Mouse (Mus musculus) neural tube, embryonic 11.5 days (tissue): ENCODE measurements at regions not wholly inside any gene's neighbourhood (a gene's known extent, or its start where the extent isn't known, plus 50 kb on each side); places are given as distances from the start of the nearest gene placed in this dataset.

Source experiments
- ATAC-seq: fragments of 200-750 bp; cut with Nextera tagmentation; 2 replicates; pipeline ENCODE4 v1.8.0; 2017; ENCODE audit warnings: moderate number of reproducible peaks, mild to moderate bottlenecking, moderate TSS enrichment, moderate library complexity; ENCODE audit not compliant: insufficient read depth, low FRiP score, low TSS enrichment
- DNase-seq: peaks from one replicate; pipeline ENCODE4 v3.0.0-alpha.2; 2015; ENCODE audit warnings: low spot score
- H3K27ac ChIP-seq: fragments of 300-500 bp; sonication (generic); 2 replicates; pipeline ENCODE4 v1.5.1; 2014; ENCODE audit warnings: low read depth, mild to moderate bottlenecking, low read length
- H3K27me3 ChIP-seq: fragments of 300-500 bp; sonication (generic); 2 replicates; pipeline ENCODE4 v1.6.1; 2014; ENCODE audit warnings: mild to moderate bottlenecking, low read length, mixed read lengths; ENCODE audit not compliant: control insufficient read depth, insufficient read depth
- H3K36me3 ChIP-seq: fragments of 300-500 bp; sonication (generic); 2 replicates; pipeline ENCODE4 v1.6.1; 2014; ENCODE audit warnings: mild to moderate bottlenecking, low read length, moderate library complexity, mixed read lengths; ENCODE audit not compliant: control insufficient read depth, insufficient read depth
- H3K4me1 ChIP-seq: fragments of 300-500 bp; sonication (generic); 2 replicates; pipeline ENCODE4 v1.6.1; 2014; ENCODE audit warnings: low read length, mixed read lengths; ENCODE audit not compliant: control insufficient read depth, insufficient read depth
- H3K4me2 ChIP-seq: fragments of 300-500 bp; sonication (generic); 2 replicates; pipeline ENCODE4 v1.6.1; 2014; ENCODE audit warnings: low read depth, mild to moderate bottlenecking, moderate library complexity
- H3K4me3 ChIP-seq: fragments of 300-500 bp; sonication (generic); 2 replicates; pipeline ENCODE4 v1.5.1; 2014; ENCODE audit warnings: low read depth, low read length
- H3K9ac ChIP-seq: fragments of 300-500 bp; sonication (generic); 2 replicates; pipeline ENCODE4 v1.6.1; 2014; ENCODE audit warnings: mild to moderate bottlenecking, low read length
- H3K9me3 ChIP-seq: fragments of 300-500 bp; sonication (generic); 2 replicates; pipeline ENCODE4 v1.6.1; 2016; ENCODE audit warnings: low read length; ENCODE audit not compliant: control insufficient read depth
- WGBS: fragments of 180-500 bp; shearing (Covaris S2); extraction: QIAGEN DNeasy Blood & Tissue Kit; methylation state at CpG from one replicate; pipeline ENCODE4 v1.1.7; 2014; 5-methylcytosine and 5-hydroxymethylcytosine counted together

DNA sequence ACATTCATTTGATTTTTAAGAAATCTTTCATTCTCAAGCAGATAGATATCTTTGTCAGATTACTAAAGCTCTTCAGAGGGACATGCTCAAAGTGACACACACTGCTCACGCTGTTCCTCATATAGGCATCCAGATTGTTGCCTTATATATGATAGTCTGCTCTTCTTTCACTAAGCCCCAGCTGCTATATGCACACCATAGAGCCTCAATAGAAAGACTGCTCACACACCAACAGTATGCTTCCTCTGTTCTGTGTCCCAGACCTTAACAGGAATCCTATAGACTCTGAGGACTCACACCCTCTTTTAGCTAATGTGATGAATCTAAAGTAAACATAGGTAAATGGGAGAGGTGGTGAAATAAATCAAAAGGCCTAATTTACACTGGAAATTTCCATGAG lies 561.8 kb downstream of the Smarca1 start:
- H3K4me2 ChIP-seq = no peak overlapping the region
- ATAC-seq (no peak), DNase-seq (no peak)
- 82% methylated on average over 1 of the region's 1 CpGs for WGBS
- H3K9ac ChIP-seq = no peak overlapping the region
- no peaks in the 10 kb centered on the region for H3K9me3 ChIP-seq
- H3K27me3 ChIP-seq = no peaks in the 10 kb centered on the region
- no peaks in the 10 kb centered on the region for H3K4me1 ChIP-seq
- no peaks in the 10 kb centered on the region for H3K36me3 ChIP-seq
- no peak overlapping the region for H3K27ac ChIP-seq
- no peak overlapping the region for H3K4me3 ChIP-seq

DNA sequence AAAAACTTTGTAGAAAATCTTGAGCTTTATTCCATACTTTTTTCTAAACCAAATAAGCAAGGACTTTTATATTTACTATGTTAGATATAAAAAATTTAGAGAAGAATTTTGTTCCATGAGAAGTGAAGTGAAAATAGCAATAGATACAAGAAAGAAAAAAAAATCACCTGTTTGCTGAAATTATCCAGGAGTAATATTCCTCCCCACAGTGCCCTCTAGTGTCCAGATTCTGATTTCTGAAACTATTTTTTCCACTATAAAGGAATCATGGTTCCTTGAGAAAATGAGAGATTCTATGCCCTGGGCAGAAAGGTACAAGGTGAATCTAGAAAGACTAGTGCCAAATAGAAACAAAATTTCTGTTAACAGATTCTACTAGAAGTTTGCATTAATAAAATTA lies 564.0 kb downstream of the Smarca1 start:
- H3K27ac ChIP-seq = no peak overlapping the region
- no peaks in the 10 kb centered on the region for H3K9me3 ChIP-seq
- no peak overlapping the region for H3K4me3 ChIP-seq
- no peaks in the 10 kb centered on the region for H3K36me3 ChIP-seq
- no peak overlapping the region for H3K4me2 ChIP-seq
- no peak for ATAC-seq
- no peaks in the 10 kb centered on the region for H3K4me1 ChIP-seq
- DNase-seq = no peak
- no peak overlapping the region for H3K9ac ChIP-seq
- H3K27me3 ChIP-seq = no peaks in the 10 kb centered on the region

DNA sequence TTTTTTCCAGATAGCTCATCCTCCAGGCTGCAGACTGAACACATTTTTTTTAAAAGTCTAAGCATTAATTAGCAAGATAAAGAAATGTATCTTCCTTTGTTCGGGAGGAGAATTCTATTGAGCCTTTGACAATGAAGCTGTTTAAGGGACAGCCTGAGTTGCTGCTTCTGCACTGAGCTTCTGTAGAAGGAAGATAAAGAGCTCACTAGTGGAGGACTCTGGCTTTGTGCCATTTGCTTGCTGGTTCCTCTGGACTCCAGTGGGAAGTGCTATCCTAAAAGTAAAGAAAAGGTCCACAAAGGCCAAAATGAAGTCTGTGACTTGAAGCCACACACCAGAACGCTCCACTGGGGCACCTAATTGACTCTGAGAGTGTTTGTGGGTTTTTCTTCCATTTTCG lies 577.0 kb downstream of the Smarca1 start:
- no peaks in the 10 kb centered on the region for H3K36me3 ChIP-seq
- no peaks in the 10 kb centered on the region for H3K9me3 ChIP-seq
- no peaks in the 10 kb centered on the region for H3K27me3 ChIP-seq
- WGBS = 53% methylated on average over 3 of the region's 3 CpGs
- no peak overlapping the region for H3K4me2 ChIP-seq
- no peak overlapping the region for H3K27ac ChIP-seq
- no peaks in the 10 kb centered on the region for H3K4me1 ChIP-seq
- DNase-seq (no peak), ATAC-seq (no peak)
- no peak overlapping the region for H3K4me3 ChIP-seq
- no peak overlapping the region for H3K9ac ChIP-seq

DNA sequence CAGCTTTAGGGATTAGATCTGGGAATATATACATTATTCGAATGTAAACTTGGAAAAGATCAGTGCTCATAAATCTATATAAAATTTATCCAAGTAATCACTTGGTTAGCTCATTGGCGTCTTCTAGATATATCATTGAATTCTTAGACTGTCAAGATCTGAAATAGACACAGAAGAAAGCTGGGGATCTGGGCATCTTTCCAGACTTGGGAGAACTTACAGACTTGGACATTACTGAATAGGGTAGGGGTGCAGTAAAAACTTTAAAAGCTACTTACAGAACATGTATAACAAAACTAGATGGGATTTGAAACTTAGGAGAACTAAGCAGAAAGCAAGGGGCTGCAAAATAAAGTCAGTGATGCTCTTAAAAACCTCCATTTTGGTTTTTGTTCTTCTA lies 585.6 kb downstream of the Smarca1 start:
- no peaks in the 10 kb centered on the region for H3K36me3 ChIP-seq
- no peak overlapping the region for H3K4me2 ChIP-seq
- H3K27me3 ChIP-seq = no peaks in the 10 kb centered on the region
- ATAC-seq (no peak), DNase-seq (no peak)
- no peak overlapping the region for H3K27ac ChIP-seq
- H3K9me3 ChIP-seq = no peaks in the 10 kb centered on the region
- no peak overlapping the region for H3K9ac ChIP-seq
- H3K4me3 ChIP-seq = no peak overlapping the region
- no peaks in the 10 kb centered on the region for H3K4me1 ChIP-seq
- 65% methylated on average over 2 of the region's 2 CpGs for WGBS

DNA sequence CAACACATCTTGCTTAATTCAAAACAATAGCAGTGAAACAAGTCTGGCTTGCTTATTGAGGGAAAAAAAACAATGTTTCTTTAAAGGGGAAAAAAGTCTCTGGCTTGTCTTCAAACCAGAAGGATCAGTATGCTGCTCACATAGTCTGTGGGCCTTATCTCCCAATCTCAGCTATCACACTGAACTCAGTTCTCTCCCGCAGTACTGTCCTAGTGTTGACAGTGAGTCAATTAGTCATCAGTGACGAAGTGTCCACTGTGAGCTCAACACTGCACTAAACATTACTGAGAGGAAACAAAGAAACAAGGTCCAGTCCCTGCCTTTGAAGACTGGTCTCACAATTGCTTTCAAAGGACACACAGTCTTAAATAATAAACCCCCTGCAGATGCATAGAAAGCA lies 589.2 kb downstream of the Smarca1 start:
- no peaks in the 10 kb centered on the region for H3K4me1 ChIP-seq
- no peaks in the 10 kb centered on the region for H3K9me3 ChIP-seq
- no peak overlapping the region for H3K27ac ChIP-seq
- no peak overlapping the region for H3K4me3 ChIP-seq
- no peak overlapping the region for H3K4me2 ChIP-seq
- no peak overlapping the region for H3K9ac ChIP-seq
- DNase-seq = no peak
- H3K36me3 ChIP-seq = no peaks in the 10 kb centered on the region
- no peaks in the 10 kb centered on the region for H3K27me3 ChIP-seq
- ATAC-seq = no peak
- WGBS = 23% methylated on average over 2 of the region's 2 CpGs

DNA sequence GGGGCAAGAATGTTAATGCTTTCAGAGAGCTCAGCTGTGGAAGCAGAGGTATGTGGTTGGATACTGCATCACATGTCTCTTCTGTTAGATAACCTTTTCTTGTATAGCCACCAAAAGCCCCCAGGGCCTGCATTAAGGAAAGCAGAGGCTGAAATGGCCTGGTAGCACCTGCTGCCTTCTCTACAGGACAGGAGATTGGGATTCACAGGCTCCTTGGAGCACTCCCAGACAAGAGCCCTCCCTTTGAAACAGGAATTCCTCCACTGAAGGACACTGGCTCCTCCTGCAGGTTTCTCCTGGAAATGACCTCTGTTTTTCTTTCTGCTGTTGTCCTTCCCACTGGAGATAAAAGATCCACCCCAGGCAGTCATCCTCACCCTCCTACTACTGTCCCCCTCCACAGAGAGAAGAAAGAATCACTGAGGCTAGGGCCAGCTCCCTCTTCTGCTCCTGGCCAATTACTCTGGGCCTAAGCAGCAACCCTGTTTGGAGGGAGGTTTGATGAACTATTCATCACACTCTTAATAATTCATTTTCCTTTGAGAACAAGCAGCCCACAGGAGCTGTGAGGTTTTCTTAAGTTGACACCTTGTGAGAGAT lies 600.1 kb downstream of the Smarca1 start:
- peak; percentile 49 for DNase-seq
- Histone ChIP-seq H3K4me2 (no peak overlapping the region), H3K4me3 (no peak overlapping the region), H3K4me1 (no peaks in the 10 kb centered on the region), H3K27me3 (no peaks in the 10 kb centered on the region), H3K36me3 (no peaks in the 10 kb centered on the region), H3K27ac (no peak overlapping the region), H3K9ac (no peak overlapping the region), H3K9me3 (no peaks in the 10 kb centered on the region)
- ATAC-seq = 0 out of 2 replicates have a peak, but pooled peaks have one; percentile 27
